Mouse (Mus musculus) lung, postnatal 0 days (tissue): ENCODE measurements around the gene Fhl2.

Experiments used
- CTCF ChIP-seq: IDR thresholded peaks from 2 replicates; pipeline ENCODE4 v1.5.1; 2016; ENCODE audit warnings: antibody characterized with exemption, mild to moderate bottlenecking
- EP300 ChIP-seq: IDR thresholded peaks from 2 replicates; pipeline ENCODE4 v1.6.1; 2016; ENCODE audit warnings: antibody characterized with exemption, mild to moderate bottlenecking, control low read depth

DNA sequence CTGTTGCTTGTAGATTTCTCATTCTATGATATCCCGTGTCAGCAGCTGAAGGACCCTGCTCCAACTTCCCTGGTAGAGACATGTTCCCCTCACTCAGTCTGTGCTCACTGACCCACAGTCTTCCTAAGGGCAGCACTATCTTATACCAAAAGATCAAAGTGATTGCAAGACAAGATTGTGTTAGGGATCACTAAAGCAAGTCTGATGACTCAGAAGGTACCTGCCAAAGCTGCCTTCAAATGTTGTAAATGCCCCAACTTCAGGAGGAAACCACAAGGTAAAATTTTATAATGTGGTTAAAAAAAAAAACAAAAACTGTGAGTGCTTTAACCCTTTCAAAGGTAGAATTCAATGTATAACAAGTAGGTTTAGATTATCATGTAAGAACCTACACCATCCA lies 10.4 kb upstream of the Fhl2 start:
- TF ChIP-seq CTCF = no peak
- no peak for TF ChIP-seq EP300
